Mouse (Mus musculus) MEL (cell line): ENCODE results near the gene Nmb. TPM values are rescaled to one million over a fixed set of nuclear protein-coding genes. Genes with fewer than 3 reads are reported as not detected.

Experiments used
- DNase-seq: peaks from one replicate; pipeline ENCODE4 v3.0.0; 2011; ENCODE audit warnings: low read depth, low spot score
- H3K27ac ChIP-seq: 2 replicates; pipeline ENCODE4 v1.5.1; 2012; ENCODE audit warnings: low read depth, mild to moderate bottlenecking, control low read depth, low read length, moderate library complexity; ENCODE audit not compliant: control insufficient read depth
- H3K27me3 ChIP-seq, 2 experiments: fragments of 150-350 bp in 1 of 2; sonication (generic) in 1 of 2; 2 replicates each; pipeline ENCODE4 v1.6.1; 2012; ENCODE audit warnings: low read length in 2 of 2, mild to moderate bottlenecking in 2 of 2, improper control_type of control experiment in 1 of 2, moderate library complexity in 1 of 2; ENCODE audit not compliant: insufficient read depth in 2 of 2, control insufficient read depth in 1 of 2
- H3K36me3 ChIP-seq, 2 experiments: 2 replicates each; pipeline ENCODE4 v1.6.1; 2012 to 2014; ENCODE audit warnings: low read length in 2 of 2, improper control_type of control experiment in 1 of 2, inconsistent platforms in 1 of 2, mild to moderate bottlenecking in 1 of 2; ENCODE audit not compliant: insufficient read depth in 2 of 2, control insufficient read depth in 1 of 2
- H3K4me1 ChIP-seq, 2 experiments: fragments of 150-350 bp in 1 of 2; sonication (generic) in 1 of 2; 2 replicates each; pipeline ENCODE4 v1.6.1; 2012; ENCODE audit warnings: low read length in 2 of 2, improper control_type of control experiment in 1 of 2, mild to moderate bottlenecking in 1 of 2; ENCODE audit not compliant: insufficient read depth in 2 of 2, control insufficient read depth in 1 of 2
- H3K4me3 ChIP-seq, 2 experiments: fragments of 150-350 bp in 1 of 2; sonication (generic) in 1 of 2; 2 replicates each; pipeline ENCODE4 v1.5.1; 2012; ENCODE audit warnings: low read depth in 2 of 2, low read length in 2 of 2, mild to moderate bottlenecking in 2 of 2, moderate library complexity in 2 of 2, control low read depth in 1 of 2, improper control_type of control experiment in 1 of 2; ENCODE audit not compliant: control insufficient read depth in 1 of 2, insufficient read depth in 1 of 2
- H3K79me2 ChIP-seq: 2 replicates; pipeline ENCODE4 v1.6.1; 2012; ENCODE audit warnings: mild to moderate bottlenecking, low read length, moderate library complexity; ENCODE audit not compliant: control insufficient read depth, poor library complexity, insufficient read depth
- H3K9ac ChIP-seq: 2 replicates; pipeline ENCODE4 v1.6.1; 2012; ENCODE audit warnings: low read depth, mild to moderate bottlenecking, control low read depth, low read length, moderate library complexity; ENCODE audit not compliant: control insufficient read depth, poor library complexity, severe bottlenecking
- H3K9me3 ChIP-seq: fragments of 150-350 bp; sonication (generic); replicated peaks from 2 replicates; pipeline ENCODE4 v1.6.1; 2012; ENCODE audit warnings: mild to moderate bottlenecking, low read length, improper control_type of control experiment, moderate library complexity; ENCODE audit not compliant: insufficient read depth
- BHLHE40 ChIP-seq: IDR thresholded peaks from 2 replicates; pipeline ENCODE4 v1.6.1; 2012; ENCODE audit warnings: low read depth, mild to moderate bottlenecking, inconsistent platforms, low read length, improper control_type of control experiment, borderline replicate concordance
- CHD1 ChIP-seq: IDR thresholded peaks from 2 replicates; pipeline ENCODE4 v1.6.1; 2012; ENCODE audit warnings: low read depth, mild to moderate bottlenecking, inconsistent platforms, low read length, improper control_type of control experiment
- CHD2 ChIP-seq: IDR thresholded peaks from 2 replicates; pipeline ENCODE4 v1.6.1; 2011; ENCODE audit warnings: low read length, improper control_type of control experiment
- CTCF ChIP-seq, 3 experiments: IDR thresholded peaks in 2 of 3; conservative IDR thresholded peaks in 1 of 3; 2 replicates each; pipeline ENCODE4 v1.5.1; 2011 to 2012; ENCODE audit warnings: low read length in 3 of 3, low read depth in 2 of 3, mild to moderate bottlenecking in 2 of 3, improper control_type of control experiment in 1 of 3, inconsistent platforms in 1 of 3, mixed read lengths in 1 of 3, moderate library complexity in 1 of 3; ENCODE audit not compliant: control insufficient read depth in 1 of 3, insufficient read depth in 1 of 3, poor library complexity in 1 of 3, severe bottlenecking in 1 of 3
- E2F4 ChIP-seq: IDR thresholded peaks from 2 replicates; pipeline ENCODE4 v1.6.1; 2011; ENCODE audit warnings: low read depth, low read length, improper control_type of control experiment, borderline replicate concordance
- ELF1 ChIP-seq: IDR thresholded peaks from 2 replicates; pipeline ENCODE4 v1.6.1; 2014; ENCODE audit warnings: low read depth, mild to moderate bottlenecking, inconsistent platforms, low read length, improper control_type of control experiment, moderate library complexity
- EP300 ChIP-seq, 2 experiments: IDR thresholded peaks; 2 replicates each; pipeline ENCODE4 v1.6.1; 2011; ENCODE audit warnings: improper control_type of control experiment in 2 of 2, low read length in 2 of 2, low read depth in 1 of 2, mild to moderate bottlenecking in 1 of 2
- ETS1 ChIP-seq: IDR thresholded peaks from 2 replicates; pipeline ENCODE4 v1.6.1; 2012; ENCODE audit warnings: low read depth, mild to moderate bottlenecking, inconsistent platforms, low read length, improper control_type of control experiment, moderate library complexity
- GABPA ChIP-seq: IDR thresholded peaks from 2 replicates; pipeline ENCODE4 v1.6.1; 2012; ENCODE audit warnings: low read depth, mild to moderate bottlenecking, inconsistent platforms, low read length, improper control_type of control experiment, moderate library complexity
- GATA1 ChIP-seq: IDR thresholded peaks from 2 replicates; pipeline ENCODE4 v1.6.1; 2011; ENCODE audit warnings: low read depth, low read length, improper control_type of control experiment
- HCFC1 ChIP-seq: IDR thresholded peaks from 2 replicates; pipeline ENCODE4 v1.6.1; 2012; ENCODE audit warnings: low read depth, mild to moderate bottlenecking, inconsistent platforms, low read length, improper control_type of control experiment, moderate library complexity
- JUND ChIP-seq: IDR thresholded peaks from 2 replicates; pipeline ENCODE4 v1.6.1; 2011; ENCODE audit warnings: low read depth, mild to moderate bottlenecking, improper control_type of control experiment, low read length
- KAT2A ChIP-seq: conservative IDR thresholded peaks from 2 replicates; pipeline ENCODE4 v1.6.1; 2012; ENCODE audit warnings: low read depth, low read length, improper control_type of control experiment, inconsistent platforms
- MAFK ChIP-seq: IDR thresholded peaks from 2 replicates; pipeline ENCODE4 v1.6.1; 2011; ENCODE audit warnings: low read depth, mild to moderate bottlenecking, low read length, improper control_type of control experiment, borderline replicate concordance
- MAX ChIP-seq: IDR thresholded peaks from 2 replicates; pipeline ENCODE4 v1.6.1; 2011; ENCODE audit warnings: low read length, improper control_type of control experiment
- MAZ ChIP-seq: IDR thresholded peaks from 2 replicates; pipeline ENCODE4 v1.6.1; 2012; ENCODE audit warnings: low read depth, mild to moderate bottlenecking, inconsistent platforms, low read length, improper control_type of control experiment
- MEF2A ChIP-seq: IDR thresholded peaks from 2 replicates; pipeline ENCODE4 v1.6.1; 2014; ENCODE audit warnings: low read depth, mild to moderate bottlenecking, inconsistent platforms, low read length, improper control_type of control experiment; ENCODE audit not compliant: poor library complexity, insufficient replicate concordance, severe bottlenecking; ENCODE audit errors: extremely low read depth
- MXI1 ChIP-seq: IDR thresholded peaks from 2 replicates; pipeline ENCODE4 v1.6.1; 2011; ENCODE audit warnings: mild to moderate bottlenecking, low read depth, low read length, improper control_type of control experiment
- MYB ChIP-seq: IDR thresholded peaks from 2 replicates; pipeline ENCODE4 v1.6.1; 2011; ENCODE audit warnings: mild to moderate bottlenecking, low read depth, low read length, improper control_type of control experiment
- MYC ChIP-seq: IDR thresholded peaks from 2 replicates; pipeline ENCODE4 v1.6.1; 2011; ENCODE audit warnings: low read depth, mild to moderate bottlenecking, low read length, improper control_type of control experiment, moderate library complexity
- NELFE ChIP-seq: IDR thresholded peaks from 2 replicates; pipeline ENCODE4 v1.6.1; 2011; ENCODE audit warnings: low read depth, low read length, improper control_type of control experiment
- NRF1 ChIP-seq: IDR thresholded peaks from 2 replicates; pipeline ENCODE4 v1.6.1; 2014; ENCODE audit warnings: low read depth, mild to moderate bottlenecking, inconsistent platforms, low read length, improper control_type of control experiment, moderate library complexity; ENCODE audit not compliant: poor library complexity, insufficient read depth, severe bottlenecking
- POLR2A ChIP-seq, 2 experiments: IDR thresholded peaks; 2 replicates each; pipeline ENCODE4 v1.6.1; 2011 to 2012; ENCODE audit warnings: low read length in 2 of 2, mild to moderate bottlenecking in 2 of 2, control low read depth in 1 of 2, improper control_type of control experiment in 1 of 2, low read depth in 1 of 2, moderate library complexity in 1 of 2; ENCODE audit not compliant: control insufficient read depth in 1 of 2, insufficient read depth in 1 of 2, poor library complexity in 1 of 2
- POLR2AphosphoS2 ChIP-seq: IDR thresholded peaks from 2 replicates; pipeline ENCODE4 v1.6.1; 2011; ENCODE audit warnings: low read length, improper control_type of control experiment
- POLR2AphosphoS5 ChIP-seq: IDR thresholded peaks from 2 replicates; pipeline ENCODE4 v1.6.1; 2012; ENCODE audit warnings: low read depth, borderline replicate concordance, mild to moderate bottlenecking, inconsistent platforms, low read length, moderate library complexity, mixed read lengths
- RAD21 ChIP-seq: IDR thresholded peaks from 2 replicates; pipeline ENCODE4 v1.6.1; 2011; ENCODE audit warnings: mild to moderate bottlenecking, low read depth, low read length, improper control_type of control experiment
- RCOR1 ChIP-seq: IDR thresholded peaks from 2 replicates; pipeline ENCODE4 v1.6.1; 2012; ENCODE audit warnings: low read depth, mild to moderate bottlenecking, inconsistent platforms, low read length, improper control_type of control experiment
- SIN3A ChIP-seq: IDR thresholded peaks from 2 replicates; pipeline ENCODE4 v1.6.1; 2012; ENCODE audit warnings: low read length, improper control_type of control experiment, inconsistent platforms
- SMC3 ChIP-seq: IDR thresholded peaks from 2 replicates; pipeline ENCODE4 v1.6.1; 2011; ENCODE audit warnings: low read depth, low read length, improper control_type of control experiment
- TBP ChIP-seq: IDR thresholded peaks from 2 replicates; pipeline ENCODE4 v1.8.0; 2011; ENCODE audit warnings: low read depth, low read length, improper control_type of control experiment
- TCF12 ChIP-seq: IDR thresholded peaks from 2 replicates; pipeline ENCODE4 v1.6.1; 2014; ENCODE audit warnings: low read depth, mild to moderate bottlenecking, inconsistent platforms, low read length, improper control_type of control experiment, moderate library complexity
- UBTF ChIP-seq: IDR thresholded peaks from 2 replicates; pipeline ENCODE4 v1.6.1; 2012; ENCODE audit warnings: low read depth, mild to moderate bottlenecking, inconsistent platforms, low read length, improper control_type of control experiment, moderate library complexity, borderline replicate concordance; ENCODE audit not compliant: insufficient read depth
- USF1 ChIP-seq: IDR thresholded peaks from 2 replicates; pipeline ENCODE4 v1.6.1; 2014; ENCODE audit warnings: low read depth, mild to moderate bottlenecking, inconsistent platforms, low read length, improper control_type of control experiment, moderate library complexity
- USF2 ChIP-seq, 2 experiments: IDR thresholded peaks; 2 replicates each; pipeline ENCODE4 v1.6.1; 2011 to 2012; ENCODE audit warnings: improper control_type of control experiment in 2 of 2, low read length in 2 of 2, borderline replicate concordance in 1 of 2, inconsistent platforms in 1 of 2, low read depth in 1 of 2, mild to moderate bottlenecking in 1 of 2; ENCODE audit not compliant: insufficient read depth in 1 of 2
- ZC3H11A ChIP-seq: IDR thresholded peaks from 2 replicates; pipeline ENCODE4 v1.6.1; 2012; ENCODE audit warnings: low read depth, mild to moderate bottlenecking, inconsistent platforms, low read length, improper control_type of control experiment
- ZKSCAN1 ChIP-seq: IDR thresholded peaks from 2 replicates; pipeline ENCODE4 v1.6.1; 2012; ENCODE audit warnings: low read depth, mild to moderate bottlenecking, inconsistent platforms, low read length, improper control_type of control experiment, moderate library complexity
- ZNF384 ChIP-seq: IDR thresholded peaks from 2 replicates; pipeline ENCODE4 v1.6.1; 2012; ENCODE audit warnings: low read depth, mild to moderate bottlenecking, inconsistent platforms, low read length, improper control_type of control experiment
- polyA plus RNA-seq, 2 experiments: library from polyadenylated mRNA; stranded (reverse) in 1 of 2; unstranded in 1 of 2; fragments of >175 nt in 1 of 2; fragments of >200 nt in 1 of 2; gene quantifications; 2 replicates each; pipeline versions ENCODE4 v1.2.1 to v1.2.4; 2012; ENCODE audit warnings: low replicate concordance in 2 of 2, low read depth in 1 of 2; ENCODE audit not compliant: insufficient read length in 2 of 2, insufficient read depth in 1 of 2, missing spikeins in 1 of 2
- total RNA-seq: library from RNA; depleted of rRNA; stranded (reverse); fragments of 300-350 nt; gene quantifications from 2 replicates; pipeline ENCODE4 v1.2.3, GENCODE M21; 2012

Gene Nmb
- total and polyA plus RNA-seq, 3 experiments = 4.4 to 4.6 TPM; not detected in 1

DNA sequence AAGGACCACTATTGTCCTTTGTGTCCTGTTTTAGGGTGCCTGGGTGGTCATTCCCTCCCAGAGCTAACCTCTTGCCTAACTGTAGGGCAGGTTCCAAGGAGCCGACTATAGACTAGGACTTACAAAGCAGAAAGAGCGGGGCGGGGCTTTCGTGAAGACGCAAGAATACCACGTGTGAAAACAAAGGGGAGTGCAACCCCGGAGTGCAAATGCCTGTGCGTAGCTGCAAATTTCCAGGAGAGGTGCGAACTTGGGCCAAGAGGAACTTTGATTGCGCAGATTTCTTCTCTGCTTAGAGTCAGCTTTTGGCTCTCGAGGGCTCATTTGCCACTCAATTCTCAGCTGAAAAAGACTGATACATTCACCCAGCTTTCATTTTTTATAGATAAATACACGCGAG lies 44.6 kb downstream of the Nmb start:
- Histone ChIP-seq H3K4me1 (peaks cover 16 to 22% of the 10 kb centered on the region in 2 experiments), H3K9ac (peak overlapping the region; percentile 35)

GRCm38 (mm10) chr7:80857181-80857580 lies 47.7 kb downstream of the Nmb start:
- H3K36me3 ChIP-seq = peaks cover 0 to 8% of the 10 kb centered on the region in 2 experiments; a peak in 2 of 4 replicates
- no peaks in the 10 kb centered on the region for H3K27me3 ChIP-seq
- peak; percentile 86 for DNase-seq
- no peaks in the 10 kb centered on the region for H3K79me2 ChIP-seq
- H3K27ac ChIP-seq = no peak overlapping the region
- TF ChIP-seq RAD21 (peak; percentile 93), MAFK (no peak), E2F4 (no peak), ZC3H11A (peak; percentile 87), SMC3 (peak; percentile 92), JUND (no peak), POLR2AphosphoS2 (no peak), POLR2AphosphoS5 (no peak), MYC (peak; percentile 75), GABPA (no peak), MEF2A (no peak), ELF1 (no peak), CTCF (IDR thresholded peaks at IDR 0.05 in 2 of 3, conservative IDR thresholded peaks at IDR 0.05 in 1 of 3; ENCODE audit: control insufficient read depth in 1 of 3, insufficient read depth in 1 of 3, low read depth in 2 of 3, low read length in 3 of 3, poor library complexity in 1 of 3, severe bottlenecking in 1 of 3) (peak; percentile 86 to 96 (median 91)), ZKSCAN1 (no peak), SIN3A (peak; percentile 52; the same call in 1 of the 2 replicates), USF2 (IDR thresholded peaks at IDR 0.05; ENCODE audit: borderline replicate concordance in 1 of 2, insufficient read depth in 1 of 2, low read depth in 1 of 2, low read length in 2 of 2) (no peak), MXI1 (peak; percentile 34; the same call in 1 of the 2 replicates)
- H3K9ac ChIP-seq = peak overlapping the region; percentile 56; the same call in 1 of the 2 replicates
- no peaks in the 10 kb centered on the region for H3K9me3 ChIP-seq
- peak overlapping the region in 1 of 2 experiments; percentile 38; a peak in 1 of 4 replicates for H3K4me3 ChIP-seq
- H3K4me1 ChIP-seq = peaks cover 5 to 12% of the 10 kb centered on the region in 2 experiments; a peak in 3 of 4 replicates

More for the DNA sequence above, 44.6 kb downstream of the Nmb start:
- H3K27me3 ChIP-seq = no peaks in the 10 kb centered on the region
- H3K4me3 ChIP-seq = peak overlapping the region; percentile 66 to 88
- TF ChIP-seq SIN3A (peak; percentile 89; the same call in 1 of the 2 replicates), TBP (no peak), MXI1 (peak; percentile 94), CHD1 (no peak), UBTF (no peak), CHD2 (no peak), ZC3H11A (no peak), GABPA (no peak), GATA1 (no peak), TCF12 (no peak), MYB (no peak), HCFC1 (no peak), BHLHE40 (no peak), RCOR1 (peak; percentile 35; the same call in 1 of the 2 replicates), POLR2AphosphoS2 (no peak), USF2 (IDR thresholded peaks at IDR 0.05; ENCODE audit: borderline replicate concordance in 1 of 2, insufficient read depth in 1 of 2, low read depth in 1 of 2, low read length in 2 of 2) (peak in 1 of 2 experiments; percentile 36; a peak in 1 of 4 replicates), RAD21 (no peak), MAFK (no peak), MAZ (no peak), NRF1 (no peak), ETS1 (no peak; the same call in 1 of the 2 replicates), POLR2AphosphoS5 (no peak), POLR2A (IDR thresholded peaks at IDR 0.05; ENCODE audit: control insufficient read depth in 1 of 2, insufficient read depth in 1 of 2, low read depth in 1 of 2, low read length in 2 of 2, poor library complexity in 1 of 2) (no peak), ELF1 (no peak), NELFE (no peak; the same call in 1 of the 2 replicates), ZKSCAN1 (no peak), MEF2A (no peak), CTCF (IDR thresholded peaks at IDR 0.05 in 2 of 3, conservative IDR thresholded peaks at IDR 0.05 in 1 of 3; ENCODE audit: control insufficient read depth in 1 of 3, insufficient read depth in 1 of 3, low read depth in 2 of 3, low read length in 3 of 3, poor library complexity in 1 of 3, severe bottlenecking in 1 of 3) (no peak), SMC3 (no peak), EP300 (IDR thresholded peaks at IDR 0.05; ENCODE audit: low read depth in 1 of 2, low read length in 2 of 2) (no peak), JUND (no peak), KAT2A (no peak), USF1 (peak; percentile 83), ZNF384 (no peak), MAX (peak; percentile 86)
- TF ChIP-seq, all 39 proteins: peak for 6
- H3K27ac ChIP-seq = no peak overlapping the region
- peak; percentile 90 for DNase-seq
- no peaks in the 10 kb centered on the region for H3K79me2 ChIP-seq
- H3K9me3 ChIP-seq = no peaks in the 10 kb centered on the region
- H3K36me3 ChIP-seq = peaks cover 0 to 17% of the 10 kb centered on the region in 2 experiments; a peak in 2 of 4 replicates
